Mouse (Mus musculus): ENCODE data around the gene Ilf3.

Ilf3 gene

GRCm38 (mm10) chr9:21440387-21440786 is 72.7 kb downstream of the Ilf3 start:
- DNase-seq, result no peak

- DNase-seq, result no peak
These were observed 76.2 kb downstream of the Ilf3 start for GRCm38 (mm10) chr9:21443853-21444252.

GRCm38 (mm10) chr9:21444574-21444973 is 76.9 kb downstream of the Ilf3 start:
- no peak for DNase-seq

- DNase-seq, result no peak
These were observed 77.5 kb downstream of the Ilf3 start for GRCm38 (mm10) chr9:21445081-21445744.

- DNase-seq, result no peak
These were observed 80.1 kb downstream of the Ilf3 start for GRCm38 (mm10) chr9:21447778-21448177.

- DNase-seq, result no peak
These were observed 82.0 kb downstream of the Ilf3 start for GRCm38 (mm10) chr9:21449710-21450109.

GRCm38 (mm10) chr9:21450270-21450669 is 82.6 kb downstream of the Ilf3 start:
- DNase-seq, result no peak

- DNase-seq, result no peak
These were observed 83.7 kb downstream of the Ilf3 start for GRCm38 (mm10) chr9:21451391-21451790.

GRCm38 (mm10) chr9:21451870-21452269 is 84.2 kb downstream of the Ilf3 start:
- no peak for DNase-seq

- DNase-seq, result no peak
These were observed 85.3 kb downstream of the Ilf3 start for GRCm38 (mm10) chr9:21453003-21453402.

GRCm38 (mm10) chr9:21453459-21453858 is 85.8 kb downstream of the Ilf3 start:
- no peak for DNase-seq

GRCm38 (mm10) chr9:21454556-21454955 is 86.9 kb downstream of the Ilf3 start:
- DNase-seq, result no peak
